Mouse (Mus musculus) cerebellum, postnatal 10 days (tissue): ENCODE data around the gene CN725425.

Source experiments
- DNase-seq, 2 experiments: peaks; one replicate each; pipeline ENCODE4 v3.0.0; 2021; ENCODE audit warnings: mixed read lengths in 2 of 2

The CN725425 gene

GRCm38 (mm10) chr15:91237294-91237693 lies 38.0 kb downstream of the CN725425 start:
- no peak for DNase-seq

- DNase-seq: no peak
Measured at GRCm38 (mm10) chr15:91240683-91241335, 41.5 kb downstream of the CN725425 start.

- DNase-seq: peak; percentile 29 to 46
Measured at GRCm38 (mm10) chr15:91250815-91251214, 51.5 kb downstream of the CN725425 start.

GRCm38 (mm10) chr15:91251544-91252408 lies 52.5 kb downstream of the CN725425 start:
- no peak for DNase-seq

- DNase-seq: peak in 1 of 2 experiments; percentile 18
Measured at GRCm38 (mm10) chr15:91252956-91253355, 53.7 kb downstream of the CN725425 start.

- DNase-seq: no peak
Measured at GRCm38 (mm10) chr15:91255308-91255707, 56.0 kb downstream of the CN725425 start.

GRCm38 (mm10) chr15:91257140-91257539 lies 57.8 kb downstream of the CN725425 start:
- peak in 1 of 2 experiments; percentile 15 for DNase-seq

GRCm38 (mm10) chr15:91260578-91260977 lies 61.3 kb downstream of the CN725425 start:
- DNase-seq: no peak

- DNase-seq: no peak
Measured at GRCm38 (mm10) chr15:91263926-91264325, 64.6 kb downstream of the CN725425 start.

- no peak for DNase-seq
Measured at GRCm38 (mm10) chr15:91268532-91268931, 69.2 kb downstream of the CN725425 start.

GRCm38 (mm10) chr15:91275961-91276360 lies 76.7 kb downstream of the CN725425 start:
- no peak for DNase-seq

- no peak for DNase-seq
Measured at GRCm38 (mm10) chr15:91279571-91279970, 80.3 kb downstream of the CN725425 start.

GRCm38 (mm10) chr15:91281521-91281920 lies 82.2 kb downstream of the CN725425 start:
- no peak for DNase-seq

GRCm38 (mm10) chr15:91282822-91283221 lies 83.5 kb downstream of the CN725425 start:
- no peak for DNase-seq

- no peak for DNase-seq
Measured at GRCm38 (mm10) chr15:91283418-91283817, 84.1 kb downstream of the CN725425 start.

- DNase-seq: no peak
Measured at GRCm38 (mm10) chr15:91299319-91299835, 100.1 kb downstream of the CN725425 start.

- DNase-seq: peak; percentile 94 to 97
Measured at GRCm38 (mm10) chr15:91301366-91301765, 102.1 kb downstream of the CN725425 start.

- peak; percentile 72 to 75 for DNase-seq
Measured at GRCm38 (mm10) chr15:91304296-91304852, 105.1 kb downstream of the CN725425 start.
